Mouse (Mus musculus) liver, embryonic 11.5 days (tissue): Measurements from ENCODE around the gene Eno1. TPM values are rescaled to one million over a fixed set of nuclear protein-coding genes. Genes with fewer than 3 reads are reported as not detected.
"Not testable (repeated sequence)": the region's sequence is repeated elsewhere in the genome, so short reads cannot be mapped to it uniquely, and the experiment has no call there.

Experiments
- ATAC-seq: fragments of 200-750 bp; cut with Nextera tagmentation; replicated peaks from 2 replicates; pipeline ENCODE4 v1.8.0; 2017; ENCODE audit warnings: moderate number of reproducible peaks, mild to moderate bottlenecking, moderate TSS enrichment, moderate library complexity; ENCODE audit not compliant: low FRiP score
- DNase-seq: peaks from one replicate; pipeline ENCODE4 v3.0.0-alpha.2; 2017; ENCODE audit warnings: low spot score
- H3K27ac ChIP-seq: fragments of 300-500 bp; sonication (generic); 2 replicates; pipeline ENCODE4 v1.5.1; 2014; ENCODE audit warnings: mild to moderate bottlenecking, low read depth, low read length, control low read depth
- H3K27me3 ChIP-seq: fragments of 300-500 bp; sonication (generic); replicated peaks from 2 replicates; pipeline ENCODE4 v1.6.1; 2014; ENCODE audit warnings: low read length, mixed read lengths; ENCODE audit not compliant: control insufficient read depth, insufficient read depth
- H3K36me3 ChIP-seq: fragments of 300-500 bp; sonication (generic); 2 replicates; pipeline ENCODE4 v1.6.1; 2014; ENCODE audit warnings: mild to moderate bottlenecking, low read length, moderate library complexity, mixed read lengths; ENCODE audit not compliant: control insufficient read depth, insufficient read depth
- H3K4me1 ChIP-seq: fragments of 300-500 bp; sonication (generic); replicated peaks from 2 replicates; pipeline ENCODE4 v1.6.1; 2014; ENCODE audit warnings: low read length, mixed read lengths; ENCODE audit not compliant: control insufficient read depth, insufficient read depth
- H3K4me2 ChIP-seq: fragments of 300-500 bp; sonication (generic); 2 replicates; pipeline ENCODE4 v1.6.1; 2014; ENCODE audit warnings: mild to moderate bottlenecking, control low read depth, moderate library complexity
- H3K4me3 ChIP-seq: fragments of 300-500 bp; sonication (generic); 2 replicates; pipeline ENCODE4 v1.5.1; 2014; ENCODE audit warnings: low read depth, low read length, control low read depth
- H3K9ac ChIP-seq: fragments of 300-500 bp; sonication (generic); 2 replicates; pipeline ENCODE4 v1.6.1; 2014; ENCODE audit warnings: low read depth, low read length, control low read depth
- H3K9me3 ChIP-seq: fragments of 300-500 bp; sonication (generic); 2 replicates; pipeline ENCODE4 v1.6.1; 2016; ENCODE audit warnings: low read length, inconsistent platforms, mixed read lengths; ENCODE audit not compliant: control insufficient read depth
- WGBS: fragments of 180-500 bp; shearing (Covaris S2); extraction: QIAGEN DNeasy Blood & Tissue Kit; methylation state at CpG from one replicate; pipeline ENCODE4 v1.1.7; 2014; 5-methylcytosine and 5-hydroxymethylcytosine counted together
- polyA plus RNA-seq: library from polyadenylated mRNA; unstranded; fragments of >200 nt; fragmentation: Nextera tagmentation; extraction: Ambion mirVana; gene quantifications from 2 replicates; pipeline ENCODE4 v1.2.1, GENCODE M21; 2014

Gene Eno1
- polyA plus RNA-seq, 1 experiment from 2014 or later: 2,392 TPM

- not testable (repeated sequence) for ATAC-seq, H3K27me3 ChIP-seq, H3K27ac ChIP-seq, H3K9me3 ChIP-seq, H3K9ac ChIP-seq, H3K4me3 ChIP-seq, H3K36me3 ChIP-seq, H3K4me2 ChIP-seq, DNase-seq
- H3K4me1 ChIP-seq: peaks cover 22% of the 10 kb centered on the region
- 83% methylated on average over 3 of the region's 4 CpGs for WGBS
Observed at GRCm38 (mm10) chr4:150270718-150271117, 34.2 kb downstream of the Eno1 start.

- 23% methylated on average over 9 of the region's 9 CpGs for WGBS
- H3K27ac ChIP-seq: 0 out of 2 replicates have a peak overlapping the region, but pooled peaks have one; percentile 13
- ATAC-seq: 0 out of 2 replicates have a peak, but pooled peaks have one; percentile 38
- H3K4me1 ChIP-seq: peaks cover 22% of the 10 kb centered on the region
- H3K27me3 ChIP-seq: no peaks in the 10 kb centered on the region
- H3K4me2 ChIP-seq: peak overlapping the region; percentile 28
- H3K4me3 ChIP-seq: no peak overlapping the region
- no peak overlapping the region; the same call in 1 of the 2 replicates for H3K9ac ChIP-seq
- H3K36me3 ChIP-seq: no peaks in the 10 kb centered on the region
- H3K9me3 ChIP-seq: no peaks in the 10 kb centered on the region
- DNase-seq: no peak
Observed at GRCm38 (mm10) chr4:150272725-150273124, 36.2 kb downstream of the Eno1 start.

- H3K4me2 ChIP-seq: no peak overlapping the region
- H3K27me3 ChIP-seq: no peaks in the 10 kb centered on the region
- no peaks in the 10 kb centered on the region for H3K9me3 ChIP-seq
- 83% methylated on average over 5 of the region's 5 CpGs for WGBS
- no peak overlapping the region for H3K4me3 ChIP-seq
- no peak overlapping the region for H3K9ac ChIP-seq
- no peaks in the 10 kb centered on the region for H3K36me3 ChIP-seq
- no peak for DNase-seq
- peaks cover 15% of the 10 kb centered on the region for H3K4me1 ChIP-seq
- ATAC-seq: no peak
- no peak overlapping the region for H3K27ac ChIP-seq
Observed at GRCm38 (mm10) chr4:150275531-150275930, 39.0 kb downstream of the Eno1 start.

GRCm38 (mm10) chr4:150279336-150279735, 42.8 kb downstream of the Eno1 start:
- H3K9ac ChIP-seq, H3K9me3 ChIP-seq, H3K27ac ChIP-seq, H3K4me3 ChIP-seq, H3K4me2 ChIP-seq, H3K27me3 ChIP-seq, ATAC-seq, H3K36me3 ChIP-seq, DNase-seq: not testable (repeated sequence)
- WGBS: 93% methylated on average over 5 of the region's 7 CpGs
- peaks cover 23% of the 10 kb centered on the region for H3K4me1 ChIP-seq

GRCm38 (mm10) chr4:150280002-150280401, 43.5 kb downstream of the Eno1 start:
- 83% methylated on average over 2 of the region's 2 CpGs for WGBS
- Histone ChIP-seq H3K27ac (0 out of 2 replicates have a peak overlapping the region, but pooled peaks have one; percentile 58), H3K27me3 (no peaks in the 10 kb centered on the region), H3K9me3 (no peaks in the 10 kb centered on the region), H3K9ac (no peak overlapping the region), H3K4me1 (peaks cover 23% of the 10 kb centered on the region), H3K36me3 (no peaks in the 10 kb centered on the region), H3K4me2 (peak overlapping the region; percentile 82), H3K4me3 (no peak overlapping the region)
- DNase-seq (no peak), ATAC-seq (no peak)

GRCm38 (mm10) chr4:150280459-150280858, 43.9 kb downstream of the Eno1 start:
- H3K27me3 ChIP-seq: no peaks in the 10 kb centered on the region
- ATAC-seq (no peak), DNase-seq (no peak)
- peaks cover 23% of the 10 kb centered on the region for H3K4me1 ChIP-seq
- 56% methylated on average over 4 of the region's 4 CpGs for WGBS
- no peaks in the 10 kb centered on the region for H3K9me3 ChIP-seq
- H3K27ac ChIP-seq: peak overlapping the region; percentile 58
- H3K4me2 ChIP-seq: peak overlapping the region; percentile 82
- H3K36me3 ChIP-seq: no peaks in the 10 kb centered on the region
- peak overlapping the region; percentile 89 for H3K9ac ChIP-seq
- peak overlapping the region; percentile 91 for H3K4me3 ChIP-seq

- DNase-seq (peak; percentile 99), ATAC-seq (peak; percentile 98)
- Histone ChIP-seq H3K4me2 (peak within 1 kb of the TSS; percentile 82), H3K9me3 (no peaks in the 10 kb centered on the region), H3K27ac (peak within 1 kb of the TSS; percentile 98), H3K4me3 (peak within 1 kb of the TSS; percentile 91), H3K4me1 (peaks cover 23% of the 10 kb centered on the region), H3K36me3 (no peaks in the 10 kb centered on the region), H3K27me3 (no peaks in the 10 kb centered on the region), H3K9ac (peak within 1 kb of the TSS; percentile 92)
- WGBS: under 1% methylated on average over 60 of the region's 60 CpGs
Observed at GRCm38 (mm10) chr4:150281018-150281761, 44.7 kb downstream of the Eno1 start, which contains the start of gene Rere. Rere (plus strand) TSS chr4:150281646.

GRCm38 (mm10) chr4:150281891-150282630, 45.5 kb downstream of the Eno1 start:
- no peaks in the 10 kb centered on the region for H3K27me3 ChIP-seq
- DNase-seq (peak; percentile 72), ATAC-seq (peak; percentile 16; the same call in 1 of the 2 replicates)
- peaks cover 23% of the 10 kb centered on the region for H3K4me1 ChIP-seq
- peak overlapping the region; percentile 92 for H3K9ac ChIP-seq
- peak overlapping the region; percentile 62 for H3K4me2 ChIP-seq
- peak overlapping the region; percentile 86 for H3K27ac ChIP-seq
- H3K9me3 ChIP-seq: no peaks in the 10 kb centered on the region
- H3K4me3 ChIP-seq: peak overlapping the region; percentile 91
- no peaks in the 10 kb centered on the region for H3K36me3 ChIP-seq
- WGBS: under 1% methylated on average over 50 of the region's 50 CpGs
